Mouse (Mus musculus) erythroblast, embryonic 14.5 days (primary cell): ENCODE measurements around the gene Snrpf.

Source experiments
- GATA1 ChIP-seq: IDR thresholded peaks from 2 replicates; pipeline ENCODE4 v1.6.1; 2012; ENCODE audit warnings: low read length, inconsistent platforms, mixed read lengths
- TAL1 ChIP-seq: IDR thresholded peaks from 3 replicates; pipeline ENCODE4 v1.6.1; 2012; ENCODE audit warnings: low read length, inconsistent platforms, mixed read lengths

GRCm38 (mm10) chr10:93602309-93602708 lies 12.8 kb upstream of the Snrpf start:
- TF ChIP-seq GATA1 (no peak), TAL1 (no peak)
